Mouse (Mus musculus): Measurements from ENCODE around the gene Wnt4.

- TF ChIP-seq CTCF (IDR thresholded peaks at IDR 0.05; ENCODE audit: low read depth, low read length) (no peak), EP300 (IDR thresholded peaks at IDR 0.05; ENCODE audit: insufficient read depth, low read depth, low read length) (no peak)
Observed at GRCm38 (mm10) chr4:137235368-137235767, 41.9 kb upstream of the Wnt4 start.

All from ES-Bruce4 (cell line).